Mouse (Mus musculus) C2C12 (cell line): ENCODE results near the gene Hipk4.

ENCODE experiments used
- CTCF ChIP-seq: IDR thresholded peaks from one replicate; pipeline ENCODE4 v1.5.1; 2011; ENCODE audit not compliant: control insufficient read depth, insufficient read depth, insufficient read length
- MAX ChIP-seq: IDR thresholded peaks from one replicate; pipeline ENCODE4 v1.6.1; 2011; ENCODE audit warnings: mild to moderate bottlenecking, control low read depth
- MYOG ChIP-seq: IDR thresholded peaks from one replicate; pipeline ENCODE4 v1.6.1; 2011; ENCODE audit not compliant: control insufficient read depth, insufficient read length; ENCODE audit errors: extremely low read depth

DNA sequence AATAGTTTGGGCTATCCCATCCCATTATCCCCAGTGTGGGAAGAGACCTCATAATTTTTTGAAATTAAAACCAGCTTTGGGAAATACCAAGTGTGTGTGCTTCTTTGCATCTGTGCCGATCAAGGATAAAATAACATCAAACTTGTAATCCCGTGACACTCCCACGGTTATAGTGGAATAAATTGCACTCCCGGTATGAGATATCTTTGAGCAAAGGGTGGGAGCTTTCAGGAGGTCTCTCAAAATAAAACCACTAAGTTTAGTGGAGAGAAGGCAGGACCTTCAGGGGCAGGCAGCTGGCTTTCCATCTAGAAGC is 32.9 kb upstream of the Hipk4 start:
- TF ChIP-seq MAX (no peak), CTCF (no peak), MYOG (no peak)
